Mouse (Mus musculus) lung, embryonic 14.5 days (tissue): ENCODE measurements around the gene Zbtb42. TPM values are rescaled to one million over a fixed set of nuclear protein-coding genes. Genes with fewer than 3 reads are reported as not detected.
A peak's percentile ranks its signal among the peaks of the same experiment; 100 is the strongest.

Experiments used
- ATAC-seq: fragments of 200-750 bp; cut with Nextera tagmentation; 2 replicates; pipeline ENCODE4 v1.8.0; 2017; ENCODE audit warnings: mild to moderate bottlenecking, moderate TSS enrichment, moderate library complexity; ENCODE audit not compliant: insufficient read depth
- DNase-seq: peaks from one replicate; pipeline ENCODE4 v3.0.0-alpha.2; 2015
- H3K27ac ChIP-seq: fragments of 300-500 bp; sonication (generic); 2 replicates; pipeline ENCODE4 v1.5.1; 2014; ENCODE audit warnings: low read depth, mild to moderate bottlenecking, moderate library complexity
- H3K27me3 ChIP-seq: fragments of 300-500 bp; sonication (generic); 2 replicates; pipeline ENCODE4 v1.6.1; 2014; ENCODE audit warnings: low read length, control low read depth; ENCODE audit not compliant: insufficient read depth
- H3K36me3 ChIP-seq: fragments of 300-500 bp; sonication (generic); 2 replicates; pipeline ENCODE4 v1.6.1; 2014; ENCODE audit warnings: control low read depth; ENCODE audit not compliant: insufficient read depth
- H3K4me1 ChIP-seq: fragments of 300-500 bp; sonication (generic); 2 replicates; pipeline ENCODE4 v1.6.1; 2014; ENCODE audit warnings: antibody characterized with exemption, control low read depth; ENCODE audit not compliant: insufficient read depth
- H3K4me2 ChIP-seq: fragments of 300-500 bp; sonication (generic); 2 replicates; pipeline ENCODE4 v1.6.1; 2014; ENCODE audit warnings: mild to moderate bottlenecking
- H3K4me3 ChIP-seq: fragments of 300-500 bp; sonication (generic); 2 replicates; pipeline ENCODE4 v1.5.1; 2014; ENCODE audit warnings: low read depth, low read length
- H3K9ac ChIP-seq: fragments of 300-500 bp; sonication (generic); 2 replicates; pipeline ENCODE4 v1.6.1; 2014
- H3K9me3 ChIP-seq: fragments of 300-500 bp; sonication (generic); 2 replicates; pipeline ENCODE4 v1.6.1; 2016; ENCODE audit warnings: low read depth, low read length, control low read depth
- CTCF ChIP-seq: IDR thresholded peaks from 2 replicates; pipeline ENCODE4 v1.5.1; 2016; ENCODE audit warnings: antibody characterized with exemption, low read depth
- WGBS: fragments of 180-500 bp; shearing (Covaris S2); extraction: QIAGEN DNeasy Blood & Tissue Kit; methylation state at CpG from one replicate; pipeline ENCODE4 v1.1.7; 2014; 5-methylcytosine and 5-hydroxymethylcytosine counted together
- polyA plus RNA-seq: library from polyadenylated mRNA; unstranded; fragments of >200 nt; fragmentation: Nextera tagmentation; extraction: Ambion mirVana; gene quantifications from 2 replicates; pipeline ENCODE4 v1.2.1, GENCODE M21; 2014

Gene Zbtb42
- polyA plus RNA-seq, 1 experiment from 2014 or later, result 6.7 TPM

- Histone ChIP-seq H3K27me3 (peaks cover 17% of the 10 kb centered on the region), H3K27ac (no peak overlapping the region), H3K4me2 (no peak overlapping the region), H3K4me1 (0 out of 2 replicates have a peak, but pooled peaks cover 3% of the 10 kb centered on the region), H3K9me3 (no peaks in the 10 kb centered on the region), H3K4me3 (no peak overlapping the region), H3K36me3 (0 out of 2 replicates have a peak, but pooled peaks cover 5% of the 10 kb centered on the region), H3K9ac (no peak overlapping the region)
- no peak for TF ChIP-seq CTCF
- 54% methylated on average over 7 of the region's 7 CpGs for WGBS
- DNase-seq (no peak), ATAC-seq (no peak)
These were observed 4.7 kb downstream of the Zbtb42 start for GRCm38 (mm10) chr12:112683351-112683750.

GRCm38 (mm10) chr12:112688458-112688857, 9.8 kb downstream of the Zbtb42 start:
- 36% methylated on average over 15 of the region's 15 CpGs for WGBS
- Histone ChIP-seq H3K4me1 (peaks cover 4% of the 10 kb centered on the region; the same call in 1 of the 2 replicates), H3K9ac (no peak overlapping the region), H3K27ac (no peak overlapping the region), H3K4me3 (no peak overlapping the region), H3K27me3 (no peaks in the 10 kb centered on the region), H3K36me3 (peaks cover 6% of the 10 kb centered on the region; the same call in 1 of the 2 replicates), H3K9me3 (no peaks in the 10 kb centered on the region), H3K4me2 (no peak overlapping the region)
- DNase-seq (no peak), ATAC-seq (no peak)
- TF ChIP-seq CTCF, result no peak

GRCm38 (mm10) chr12:112693185-112694126, 14.8 kb downstream of the Zbtb42 start:
- Histone ChIP-seq H3K9ac (peak overlapping the region; percentile 94), H3K4me2 (peak overlapping the region; percentile 92), H3K27ac (peak overlapping the region; percentile 82), H3K4me3 (peak overlapping the region; percentile 76), H3K9me3 (no peaks in the 10 kb centered on the region), H3K36me3 (peaks cover 6% of the 10 kb centered on the region; the same call in 1 of the 2 replicates), H3K27me3 (no peaks in the 10 kb centered on the region), H3K4me1 (peaks cover 10% of the 10 kb centered on the region)
- ATAC-seq (peak; percentile 98), DNase-seq (peak; percentile 98)
- no peak for TF ChIP-seq CTCF
- 3% methylated on average over 54 of the region's 54 CpGs for WGBS

GRCm38 (mm10) chr12:112694127-112694475, 15.5 kb downstream of the Zbtb42 start:
- H3K9me3 ChIP-seq, result no peaks in the 10 kb centered on the region
- no peak for TF ChIP-seq CTCF
- H3K27me3 ChIP-seq, result no peaks in the 10 kb centered on the region
- H3K27ac ChIP-seq, result no peak overlapping the region; the same call in 1 of the 2 replicates
- WGBS, result 79% methylated on average over 10 of the region's 10 CpGs
- H3K4me3 ChIP-seq, result peak overlapping the region; percentile 76
- peak overlapping the region; percentile 94 for H3K9ac ChIP-seq
- DNase-seq, result no peak
- H3K36me3 ChIP-seq, result peaks cover 6% of the 10 kb centered on the region; the same call in 1 of the 2 replicates
- ATAC-seq, result 0 out of 2 replicates have a peak, but pooled peaks have one; percentile 7
- H3K4me1 ChIP-seq, result peaks cover 10% of the 10 kb centered on the region
- peak overlapping the region; percentile 92 for H3K4me2 ChIP-seq

- H3K4me2 ChIP-seq, result no peak overlapping the region
- no peak overlapping the region for H3K27ac ChIP-seq
- H3K36me3 ChIP-seq, result no peaks in the 10 kb centered on the region
- no peak for TF ChIP-seq CTCF
- peaks cover 19% of the 10 kb centered on the region for H3K4me1 ChIP-seq
- H3K27me3 ChIP-seq, result peaks cover 9% of the 10 kb centered on the region; the same call in 1 of the 2 replicates
- no peak for DNase-seq
- 66% methylated on average over 3 of the region's 3 CpGs for WGBS
- no peak overlapping the region for H3K4me3 ChIP-seq
- ATAC-seq, result no peak
- no peak overlapping the region for H3K9ac ChIP-seq
- H3K9me3 ChIP-seq, result no peaks in the 10 kb centered on the region
These were observed 18.3 kb downstream of the Zbtb42 start for GRCm38 (mm10) chr12:112696806-112697425.

GRCm38 (mm10) chr12:112700522-112700921, 21.9 kb downstream of the Zbtb42 start:
- Histone ChIP-seq H3K27me3 (peaks cover 12% of the 10 kb centered on the region; the same call in 1 of the 2 replicates), H3K27ac (no peak overlapping the region), H3K9me3 (no peaks in the 10 kb centered on the region), H3K4me2 (peak overlapping the region; percentile 41), H3K4me3 (no peak overlapping the region), H3K9ac (peak overlapping the region; percentile 36; the same call in 1 of the 2 replicates), H3K4me1 (peaks cover 9% of the 10 kb centered on the region), H3K36me3 (no peaks in the 10 kb centered on the region)
- no peak; the same call in 1 of the 2 replicates for TF ChIP-seq CTCF
- DNase-seq (peak; percentile 62), ATAC-seq (no peak)
- 2% methylated on average over 15 of the region's 15 CpGs for WGBS
